ENCODE assay signal across 13 mouse cellular contexts in the genomic region with DNA sequence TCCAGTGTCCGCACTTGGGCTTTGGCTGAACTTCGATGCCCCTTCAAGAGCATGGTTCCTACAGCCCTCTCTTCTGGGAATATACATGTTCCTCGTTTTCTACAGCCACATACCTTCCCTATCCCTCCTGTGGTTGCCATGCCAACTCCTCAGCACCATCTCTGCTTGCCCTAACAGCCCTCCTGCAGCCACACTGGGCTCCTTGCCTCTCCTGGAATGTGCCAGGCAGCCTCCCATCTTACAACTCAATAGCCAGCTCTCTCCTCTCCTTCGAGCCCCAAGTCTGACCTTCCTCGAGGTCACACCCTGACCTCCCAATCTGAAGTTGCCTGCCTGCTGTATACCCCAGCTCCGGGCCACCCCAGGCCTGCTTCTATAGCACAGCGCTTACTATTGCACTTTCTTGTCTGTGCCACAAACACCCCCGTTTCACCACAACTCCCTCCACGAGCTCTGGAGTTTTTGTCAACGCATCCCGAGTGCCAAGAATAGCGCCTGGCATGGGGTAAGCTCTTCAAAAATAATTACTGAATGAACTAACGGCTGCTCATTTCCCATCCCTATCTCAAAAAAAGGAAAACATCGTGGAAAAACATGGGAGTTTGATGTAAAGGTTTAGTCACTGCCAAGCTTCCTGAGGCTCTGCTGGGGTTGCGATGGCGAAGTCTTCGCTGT.
DNase-seq lines count a peak whose midpoint lies in the region; ATAC-seq and TF ChIP-seq lines count a peak whose summit lies in the region.
"Had no signal": no experiment of that assay in that cellular context is flagged by ENCODE, and none has a peak within 500 bp of the region (broad histone marks: within the 10 kb centered on the region; RNA-seq: fewer than 3 reads in every experiment).

No protein-coding gene starts in this region.

- TF ChIP-seq POLR2A in cerebellum, adult 2 months (IDR thresholded peaks at IDR 0.05; ENCODE audit: borderline replicate concordance, insufficient read depth, low read length), result no peak

- H3K27me3 ChIP-seq in cerebellum, adult 2 months (ENCODE audit: control insufficient read depth, insufficient read depth, low read length), result no peaks in the 10 kb centered on the region
- no peaks in the 10 kb centered on the region for H3K27me3 ChIP-seq in hindbrain, embryonic 15.5 days
- H3K27me3 ChIP-seq in hindbrain, embryonic 12.5 days, result no peaks in the 10 kb centered on the region
- no peaks in the 10 kb centered on the region for H3K27me3 ChIP-seq in midbrain, embryonic 16.5 days (ENCODE audit: control insufficient read depth, insufficient read depth, low read depth, low read length)
- no peaks in the 10 kb centered on the region for H3K27me3 ChIP-seq in midbrain, embryonic 11.5 days (ENCODE audit: control insufficient read depth, insufficient read depth, low read length)
- H3K27me3 ChIP-seq: limb, embryonic 13.5 days had no signal

- H3K9me3 ChIP-seq in hindbrain, embryonic 15.5 days, result no peaks in the 10 kb centered on the region
- peaks cover 8% of the 10 kb centered on the region; the same call in 1 of the 2 replicates for H3K9me3 ChIP-seq in hindbrain, embryonic 12.5 days (replicated peaks)
- H3K9me3 ChIP-seq in midbrain, embryonic 16.5 days (replicated peaks; ENCODE audit: control insufficient read depth, low read length, poor library complexity, severe bottlenecking), result no peaks in the 10 kb centered on the region
- H3K9me3 ChIP-seq in midbrain, embryonic 11.5 days (ENCODE audit: control insufficient read depth, low read length), result no peaks in the 10 kb centered on the region
- H3K9me3 ChIP-seq: limb, embryonic 13.5 days had no signal

- H3K4me2 ChIP-seq in hindbrain, embryonic 15.5 days, result 0 out of 2 replicates have a peak overlapping the region, but pooled peaks have one; percentile 3
- no peak overlapping the region for H3K4me2 ChIP-seq in hindbrain, embryonic 12.5 days (replicated peaks)
- no peak overlapping the region for H3K4me2 ChIP-seq in midbrain, embryonic 16.5 days (ENCODE audit: low read length)
- no peak overlapping the region for H3K4me2 ChIP-seq in midbrain, embryonic 11.5 days
- H3K4me2 ChIP-seq: limb, embryonic 13.5 days had no signal

- H3K36me3 ChIP-seq in hindbrain, embryonic 15.5 days, result no peaks in the 10 kb centered on the region
- no peaks in the 10 kb centered on the region; the same call in 1 of the 2 replicates for H3K36me3 ChIP-seq in hindbrain, embryonic 12.5 days
- H3K36me3 ChIP-seq in midbrain, embryonic 16.5 days (ENCODE audit: control insufficient read depth, insufficient read depth, low read length), result no peaks in the 10 kb centered on the region
- H3K36me3 ChIP-seq in midbrain, embryonic 11.5 days (ENCODE audit: control insufficient read depth, insufficient read depth, low read length), result no peaks in the 10 kb centered on the region

- H3K4me1 ChIP-seq in cerebellum, adult 2 months (ENCODE audit: control insufficient read depth, insufficient read depth, low read length), result peaks cover 48% of the 10 kb centered on the region
- peaks cover 20% of the 10 kb centered on the region for H3K4me1 ChIP-seq in hindbrain, embryonic 15.5 days (replicated peaks)
- H3K4me1 ChIP-seq in hindbrain, embryonic 12.5 days, result peaks cover 14% of the 10 kb centered on the region; the same call in 1 of the 2 replicates
- H3K4me1 ChIP-seq in midbrain, embryonic 16.5 days (ENCODE audit: control insufficient read depth, insufficient read depth, low read length), result peaks cover 15% of the 10 kb centered on the region
- H3K4me1 ChIP-seq in midbrain, embryonic 11.5 days (ENCODE audit: control insufficient read depth, insufficient read depth, low read length), result no peaks in the 10 kb centered on the region

- H3K27ac ChIP-seq in cerebellum, adult 2 months (ENCODE audit: insufficient read depth, low read length), result no peak overlapping the region
- no peak overlapping the region for H3K27ac ChIP-seq in hindbrain, embryonic 15.5 days (replicated peaks)
- H3K27ac ChIP-seq in hindbrain, embryonic 12.5 days, result no peak overlapping the region
- 0 out of 2 replicates have a peak overlapping the region, but pooled peaks have one; percentile 17 for H3K27ac ChIP-seq in midbrain, embryonic 16.5 days (ENCODE audit: low read length)
- H3K27ac ChIP-seq in midbrain, embryonic 11.5 days (ENCODE audit: low read depth, low read length), result no peak overlapping the region
- H3K27ac ChIP-seq: limb, embryonic 13.5 days had no signal

- no peak for TF ChIP-seq CTCF in cerebellum, adult 2 months (IDR thresholded peaks at IDR 0.05; ENCODE audit: borderline replicate concordance, insufficient read depth, low read depth, low read length)

- H3K9ac ChIP-seq in hindbrain, embryonic 15.5 days, result no peak overlapping the region
- H3K9ac ChIP-seq in hindbrain, embryonic 12.5 days, result no peak overlapping the region
- H3K9ac ChIP-seq in midbrain, embryonic 16.5 days (ENCODE audit: low read depth, low read length), result no peak overlapping the region
- H3K9ac ChIP-seq in midbrain, embryonic 11.5 days (ENCODE audit: low read length), result no peak overlapping the region
- H3K9ac ChIP-seq: limb, embryonic 13.5 days had no signal

- peak; percentile 40; the same call in 1 of the 2 replicates for ATAC-seq in hindbrain, embryonic 15.5 days (ENCODE audit: low FRiP score, low read depth)
- ATAC-seq in hindbrain, embryonic 12.5 days (ENCODE audit: low FRiP score), result no peak
- peak; percentile 30; the same call in 1 of the 2 replicates for ATAC-seq in midbrain, embryonic 16.5 days
- no peak for ATAC-seq in midbrain, embryonic 11.5 days (ENCODE audit: low FRiP score)

- WGBS in cerebellum, adult 2 months, result 24% methylated on average over 17 of the region's 17 CpGs
- 61% methylated on average over 17 of the region's 17 CpGs for WGBS in hindbrain, embryonic 15.5 days
- 70% methylated on average over 17 of the region's 17 CpGs for WGBS in hindbrain, embryonic 12.5 days
- 64% methylated on average over 17 of the region's 17 CpGs for WGBS in midbrain, embryonic 16.5 days
- WGBS in midbrain, embryonic 11.5 days, result 77% methylated on average over 17 of the region's 17 CpGs

- peak; percentile 60 to 67 for DNase-seq in cerebellum, adult 2 months
- DNase-seq in cerebellum, postnatal 36 days, result no peak
- no peak for DNase-seq in midbrain, embryonic 11.5 days (ENCODE audit: low spot score, missing footprints)
- peak; percentile 65 for DNase-seq in telencephalon, adult 2 months (ENCODE audit: low read depth, low spot score)
- no peak for DNase-seq in thymus, postnatal 10 days (ENCODE audit: low spot score in 2 of 2)
- DNase-seq: adrenal gland, adult 2 months; heart, postnatal 4 days; kidney, adult 2 months; spleen, adult 18-20 months had no signal

- H3K4me3 ChIP-seq in cerebellum, adult 2 months (replicated peaks; ENCODE audit: insufficient read depth, low read depth, low read length), result no peak overlapping the region
- H3K4me3 ChIP-seq in hindbrain, embryonic 15.5 days, result no peak overlapping the region
- H3K4me3 ChIP-seq in hindbrain, embryonic 12.5 days, result no peak overlapping the region
- no peak overlapping the region for H3K4me3 ChIP-seq in midbrain, embryonic 16.5 days (ENCODE audit: low read depth, low read length)
- H3K4me3 ChIP-seq in midbrain, embryonic 11.5 days (ENCODE audit: low read depth, low read length), result no peak overlapping the region
- H3K4me3 ChIP-seq: limb, embryonic 13.5 days had no signal

Comparison
In these comparisons a context has a peak if more than half of its experiments do, and no peak if none do; other contexts are left out.
1. DNase-seq: peak in cerebellum, adult 2 months (2 of 2) and telencephalon, adult 2 months (single experiment); none in cerebellum, postnatal 36 days (0 of 2), midbrain, embryonic 11.5 days (single experiment) and thymus, postnatal 10 days (0 of 2).
2. ATAC-seq: peak in hindbrain, embryonic 15.5 days (single experiment) and midbrain, embryonic 16.5 days (single experiment); none in hindbrain, embryonic 12.5 days (single experiment) and midbrain, embryonic 11.5 days (single experiment).